Comparison of ENCODE assay signal across 19 mouse cellular contexts in genomic region chr2:178410286-178410685, GRCm38 (mm10). TPM values are rescaled to one million over a fixed set of nuclear protein-coding genes. Genes with fewer than 3 reads are reported as not detected.
"Had no signal": no experiment of that assay in that cellular context is flagged by ENCODE, and none has a peak within 500 bp of the region (broad histone marks: within the 10 kb centered on the region; RNA-seq: fewer than 3 reads in every experiment).

No protein-coding gene starts in this region.

- H3K36me3 ChIP-seq: liver, embryonic 13.5 days; midbrain, embryonic 12.5 days; midbrain, embryonic 15.5 days; neural tube, embryonic 13.5 days had no signal

- ATAC-seq: midbrain, embryonic 15.5 days had no signal

- H3K27ac ChIP-seq: liver, embryonic 13.5 days; midbrain, embryonic 12.5 days; midbrain, embryonic 15.5 days; neural tube, embryonic 13.5 days had no signal

- DNase-seq: kidney, adult 18-20 months; kidney, adult 9 months; kidney, postnatal 14 days; kidney, postnatal 4 days; left cerebral cortex, postnatal 4 days; liver, embryonic 13.5 days; lung, adult 2 months; lung, postnatal 14 days; right cerebral cortex, adult 18-20 months; right cerebral cortex, postnatal 14 days; right cerebral cortex, postnatal 4 days; thymus, postnatal 25 days had no signal

- H3K9me3 ChIP-seq: liver, embryonic 13.5 days; midbrain, embryonic 15.5 days; neural tube, embryonic 13.5 days had no signal

- H3K4me3 ChIP-seq: liver, embryonic 13.5 days; midbrain, embryonic 12.5 days; midbrain, embryonic 15.5 days; neural tube, embryonic 13.5 days had no signal

- H3K4me2 ChIP-seq: liver, embryonic 13.5 days; midbrain, embryonic 12.5 days; midbrain, embryonic 15.5 days; neural tube, embryonic 13.5 days had no signal

- H3K9ac ChIP-seq: liver, embryonic 13.5 days; midbrain, embryonic 12.5 days; midbrain, embryonic 15.5 days; neural tube, embryonic 13.5 days had no signal

RNA-seq across cellular contexts. Expression of gene Sycp2, which starts 2.8 kb away (rescaled TPM):
- total RNA-seq: liver, adult 2 months; megakaryocyte-erythroid progenitor cell, adult 5-6 weeks had no signal
- polyA plus RNA-seq: liver, adult 2 months; liver, embryonic 13.5 days; lung, embryonic 16.5 days had no signal

RNA-seq across cellular contexts. Expression of gene Cdh26, which starts 20.0 kb away (rescaled TPM):
- total RNA-seq: liver, adult 2 months; megakaryocyte progenitor cell, adult 5-6 weeks; megakaryocyte-erythroid progenitor cell, adult 5-6 weeks had no signal
- polyA plus RNA-seq: liver, adult 2 months; neural tube, embryonic 13.5 days had no signal
